Mouse (Mus musculus) hindbrain, embryonic 15.5 days (tissue): ENCODE data around the gene Radil. TPM values are rescaled to one million over a fixed set of nuclear protein-coding genes. Genes with fewer than 3 reads are reported as not detected.

Source experiments
- ATAC-seq: fragments of 200-750 bp; cut with Nextera tagmentation; 2 replicates; pipeline ENCODE4 v1.8.0; 2017; ENCODE audit warnings: low read depth, moderate number of reproducible peaks, moderate TSS enrichment; ENCODE audit not compliant: low FRiP score
- H3K27ac ChIP-seq: fragments of 300-500 bp; sonication (generic); replicated peaks from 2 replicates; pipeline ENCODE4 v1.5.1; 2015; ENCODE audit warnings: mild to moderate bottlenecking, inconsistent platforms
- H3K27me3 ChIP-seq: fragments of 300-500 bp; sonication (generic); 2 replicates; pipeline ENCODE4 v1.6.1; 2015; ENCODE audit warnings: control low read depth, inconsistent platforms
- H3K36me3 ChIP-seq: fragments of 300-500 bp; sonication (generic); 2 replicates; pipeline ENCODE4 v1.6.1; 2015; ENCODE audit warnings: control low read depth, inconsistent platforms
- H3K4me1 ChIP-seq: fragments of 300-500 bp; sonication (generic); replicated peaks from 2 replicates; pipeline ENCODE4 v1.6.1; 2015; ENCODE audit warnings: control low read depth, inconsistent platforms
- H3K4me2 ChIP-seq: fragments of 300-500 bp; sonication (generic); 2 replicates; pipeline ENCODE4 v1.6.1; 2015; ENCODE audit warnings: moderate library complexity, mild to moderate bottlenecking, inconsistent platforms
- H3K4me3 ChIP-seq: fragments of 300-500 bp; sonication (generic); 2 replicates; pipeline ENCODE4 v1.5.1; 2015; ENCODE audit warnings: mild to moderate bottlenecking, inconsistent platforms
- H3K9ac ChIP-seq: fragments of 300-500 bp; sonication (generic); 2 replicates; pipeline ENCODE4 v1.6.1; 2015; ENCODE audit warnings: inconsistent platforms
- H3K9me3 ChIP-seq: fragments of 300-500 bp; sonication (generic); 2 replicates; pipeline ENCODE4 v1.6.1; 2016; ENCODE audit warnings: control low read depth, inconsistent platforms
- WGBS: fragments of 180-500 bp; shearing (Covaris S2); methylation state at CpG from one replicate; pipeline ENCODE4 v1.1.7; 2015; 5-methylcytosine and 5-hydroxymethylcytosine counted together
- polyA plus RNA-seq: library from polyadenylated mRNA; unstranded; fragments of >200 nt; fragmentation: Nextera tagmentation; extraction: Ambion mirVana; gene quantifications from 2 replicates; pipeline ENCODE4 v1.2.1, GENCODE M21; 2015

The Radil gene
- polyA plus RNA-seq, 1 experiment from 2014 or later = 23.2 TPM

DNA sequence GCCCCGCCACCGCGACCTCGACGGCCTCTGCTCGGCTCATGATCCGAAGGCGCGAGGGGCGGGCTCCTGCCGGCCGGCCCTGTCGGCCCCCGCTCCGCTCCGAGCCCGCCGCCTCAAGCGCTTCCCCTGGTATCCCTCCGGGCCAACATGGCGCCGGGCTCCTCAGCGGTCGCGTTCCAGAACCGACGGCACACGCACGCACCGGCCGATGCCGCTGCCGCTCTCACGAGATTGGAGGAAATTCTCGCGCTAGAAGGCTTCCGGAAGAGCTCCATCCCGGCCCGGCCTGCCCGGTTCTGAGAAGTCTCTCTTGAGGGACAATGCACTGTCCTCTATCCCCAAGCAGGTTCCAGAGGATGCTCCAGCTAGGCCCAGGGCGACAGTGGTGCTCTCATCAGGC lies 21.0 kb downstream of the Radil start, which contains the start of gene Papolb:
TSS of gene Papolb (minus strand) at position 162 of the 400 bp plus-strand sequence.
- Histone ChIP-seq H3K36me3 (peaks cover 9% of the 10 kb centered on the region), H3K4me1 (no peaks in the 10 kb centered on the region), H3K4me3 (no peak within 1 kb of the TSS), H3K9ac (no peak within 1 kb of the TSS), H3K27me3 (peaks cover 6% of the 10 kb centered on the region; the same call in 1 of the 2 replicates), H3K4me2 (peak within 1 kb of the TSS; percentile 21; the same call in 1 of the 2 replicates), H3K9me3 (no peaks in the 10 kb centered on the region), H3K27ac (no peak within 1 kb of the TSS)
- 42% methylated on average over 37 of the region's 41 CpGs for WGBS
- no peak for ATAC-seq

- Histone ChIP-seq H3K4me1 (no peaks in the 10 kb centered on the region), H3K4me3 (no peak overlapping the region), H3K36me3 (peaks cover 6% of the 10 kb centered on the region; the same call in 1 of the 2 replicates), H3K9me3 (no peaks in the 10 kb centered on the region), H3K4me2 (no peak overlapping the region), H3K9ac (no peak overlapping the region), H3K27me3 (no peaks in the 10 kb centered on the region), H3K27ac (no peak overlapping the region)
- 70% methylated on average over 8 of the region's 8 CpGs for WGBS
- ATAC-seq = no peak; the same call in 1 of the 2 replicates
Measured at GRCm38 (mm10) chr5:142524711-142525464, 26.0 kb downstream of the Radil start.

DNA sequence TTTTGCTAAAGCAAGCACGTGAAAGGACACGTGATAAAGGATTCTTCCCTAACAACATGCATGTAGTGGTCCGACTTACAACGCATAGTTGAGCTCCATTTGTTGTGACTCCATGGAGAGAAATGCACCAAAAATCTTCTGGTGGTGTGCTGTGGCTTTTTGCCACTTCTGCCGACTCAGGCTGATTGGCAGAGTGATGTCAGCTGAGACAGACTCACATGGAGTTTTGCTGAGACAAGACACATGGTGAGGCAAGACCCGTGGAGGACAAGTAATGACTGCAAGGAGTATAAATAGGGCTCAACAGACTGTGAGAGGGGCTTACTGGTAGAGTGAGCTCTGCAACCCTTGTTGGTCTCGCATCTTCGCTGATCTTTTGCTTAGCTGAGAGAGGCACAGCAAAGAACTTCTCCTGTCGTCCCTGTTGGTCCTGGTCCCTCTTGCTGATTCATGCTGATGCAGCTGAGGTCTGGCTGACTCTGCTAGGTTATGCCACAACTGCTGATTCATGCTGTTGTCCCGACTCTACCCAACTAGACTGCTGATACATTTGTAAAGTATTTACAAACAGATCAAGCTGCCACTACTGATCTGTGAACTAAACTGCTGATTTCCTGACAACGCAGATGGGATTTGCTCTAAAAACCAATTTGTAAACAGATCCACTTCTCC lies 29.6 kb downstream of the Radil start:
- H3K27ac ChIP-seq = no peak overlapping the region
- no peak for ATAC-seq
- H3K9ac ChIP-seq = no peak overlapping the region
- WGBS = 89% methylated on average over 11 of the region's 11 CpGs
- H3K4me2 ChIP-seq = no peak overlapping the region
- H3K27me3 ChIP-seq = no peaks in the 10 kb centered on the region
- no peaks in the 10 kb centered on the region for H3K36me3 ChIP-seq
- H3K9me3 ChIP-seq = no peaks in the 10 kb centered on the region
- H3K4me3 ChIP-seq = no peak overlapping the region
- peaks cover 6% of the 10 kb centered on the region; the same call in 1 of the 2 replicates for H3K4me1 ChIP-seq

DNA sequence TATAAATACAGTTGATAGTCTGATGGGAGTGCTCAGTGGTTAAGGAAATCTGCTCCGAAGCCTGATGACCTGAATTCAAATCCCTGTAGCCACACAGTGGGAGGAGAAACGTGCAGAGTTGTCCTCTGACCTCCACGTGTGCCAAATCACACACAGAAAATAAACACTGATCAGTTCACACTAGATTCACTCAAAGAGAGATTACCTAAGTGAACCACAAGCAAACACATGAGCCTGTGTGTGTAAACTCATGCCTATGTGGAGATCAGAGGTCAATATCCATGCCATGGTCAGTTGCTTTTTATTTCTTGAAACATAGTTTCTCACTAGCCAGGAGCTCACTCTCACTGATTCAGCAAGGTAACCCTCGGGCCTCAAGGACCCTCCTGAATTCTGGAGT lies 30.5 kb downstream of the Radil start:
- Histone ChIP-seq H3K4me3 (no peak overlapping the region), H3K36me3 (no peaks in the 10 kb centered on the region), H3K4me2 (no peak overlapping the region), H3K27ac (no peak overlapping the region), H3K9ac (no peak overlapping the region), H3K9me3 (no peaks in the 10 kb centered on the region), H3K4me1 (peaks cover 6% of the 10 kb centered on the region; the same call in 1 of the 2 replicates), H3K27me3 (no peaks in the 10 kb centered on the region)
- no peak for ATAC-seq
- WGBS = 86% methylated on average over 4 of the region's 4 CpGs

GRCm38 (mm10) chr5:142518973-142519372 lies 31.9 kb downstream of the Radil start:
- H3K4me1 ChIP-seq = peaks cover 6% of the 10 kb centered on the region; the same call in 1 of the 2 replicates
- no peak overlapping the region for H3K4me2 ChIP-seq
- no peaks in the 10 kb centered on the region for H3K36me3 ChIP-seq
- no peak overlapping the region for H3K9ac ChIP-seq
- no peak overlapping the region for H3K4me3 ChIP-seq
- no peaks in the 10 kb centered on the region for H3K9me3 ChIP-seq
- WGBS = 66% methylated on average over 6 of the region's 6 CpGs
- H3K27me3 ChIP-seq = no peaks in the 10 kb centered on the region
- ATAC-seq = no peak
- no peak overlapping the region for H3K27ac ChIP-seq

DNA sequence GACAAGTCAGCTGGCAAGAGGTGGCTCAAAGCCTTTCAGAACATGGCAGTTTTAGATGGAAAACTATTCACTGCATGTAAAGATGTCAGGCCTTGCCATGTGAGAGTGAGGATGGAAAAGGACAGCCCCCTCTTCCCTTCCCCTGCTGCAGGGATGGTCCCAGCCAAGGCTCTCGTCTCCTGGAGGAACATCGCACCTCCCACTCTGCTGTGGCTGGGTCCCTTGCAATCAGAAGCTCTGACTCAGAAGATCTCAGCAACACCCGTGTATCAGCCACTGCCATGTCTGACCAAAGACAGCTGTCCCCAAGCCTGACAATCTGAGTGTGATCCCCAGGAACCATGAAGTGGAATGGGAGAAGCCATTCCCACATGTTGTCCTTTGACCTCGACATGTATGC lies 38.8 kb downstream of the Radil start:
- H3K9me3 ChIP-seq = no peaks in the 10 kb centered on the region

DNA sequence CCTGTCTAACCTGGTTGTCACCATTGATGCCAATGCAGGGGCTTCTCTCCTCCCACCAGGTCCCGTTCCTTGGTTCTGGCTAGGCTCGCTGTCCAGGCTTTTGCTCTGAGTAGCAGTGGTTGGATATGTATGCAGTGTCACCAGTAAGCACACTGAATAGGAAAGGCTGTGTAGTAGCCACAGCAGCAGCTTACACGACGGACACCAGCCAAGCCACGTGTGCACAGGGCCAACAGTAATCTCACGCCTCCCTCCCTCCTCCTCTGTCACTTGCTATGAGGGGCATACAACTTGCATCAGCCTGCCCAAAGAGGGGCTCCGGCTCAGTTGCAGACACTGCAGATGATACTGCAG lies 40.9 kb downstream of the Radil start:
- Histone ChIP-seq H3K27me3 (no peaks in the 10 kb centered on the region), H3K36me3 (no peaks in the 10 kb centered on the region), H3K4me1 (peaks cover 30% of the 10 kb centered on the region), H3K9ac (peak overlapping the region; percentile 67; the same call in 1 of the 2 replicates), H3K4me3 (no peak overlapping the region), H3K9me3 (no peaks in the 10 kb centered on the region), H3K4me2 (peak overlapping the region; percentile 59; the same call in 1 of the 2 replicates), H3K27ac (peak overlapping the region; percentile 88)
- WGBS = 41% methylated on average over 7 of the region's 7 CpGs
- peak; percentile 55; the same call in 1 of the 2 replicates for ATAC-seq

More for the DNA sequence above, 38.8 kb downstream of the Radil start:
- WGBS = 82% methylated on average over 4 of the region's 4 CpGs
- H3K9ac ChIP-seq = no peak overlapping the region
- H3K27ac ChIP-seq = no peak overlapping the region
- ATAC-seq = no peak
- no peak overlapping the region for H3K4me3 ChIP-seq
- no peaks in the 10 kb centered on the region for H3K36me3 ChIP-seq
- no peak overlapping the region for H3K4me2 ChIP-seq
- H3K4me1 ChIP-seq = peaks cover 31% of the 10 kb centered on the region
- H3K27me3 ChIP-seq = no peaks in the 10 kb centered on the region

DNA sequence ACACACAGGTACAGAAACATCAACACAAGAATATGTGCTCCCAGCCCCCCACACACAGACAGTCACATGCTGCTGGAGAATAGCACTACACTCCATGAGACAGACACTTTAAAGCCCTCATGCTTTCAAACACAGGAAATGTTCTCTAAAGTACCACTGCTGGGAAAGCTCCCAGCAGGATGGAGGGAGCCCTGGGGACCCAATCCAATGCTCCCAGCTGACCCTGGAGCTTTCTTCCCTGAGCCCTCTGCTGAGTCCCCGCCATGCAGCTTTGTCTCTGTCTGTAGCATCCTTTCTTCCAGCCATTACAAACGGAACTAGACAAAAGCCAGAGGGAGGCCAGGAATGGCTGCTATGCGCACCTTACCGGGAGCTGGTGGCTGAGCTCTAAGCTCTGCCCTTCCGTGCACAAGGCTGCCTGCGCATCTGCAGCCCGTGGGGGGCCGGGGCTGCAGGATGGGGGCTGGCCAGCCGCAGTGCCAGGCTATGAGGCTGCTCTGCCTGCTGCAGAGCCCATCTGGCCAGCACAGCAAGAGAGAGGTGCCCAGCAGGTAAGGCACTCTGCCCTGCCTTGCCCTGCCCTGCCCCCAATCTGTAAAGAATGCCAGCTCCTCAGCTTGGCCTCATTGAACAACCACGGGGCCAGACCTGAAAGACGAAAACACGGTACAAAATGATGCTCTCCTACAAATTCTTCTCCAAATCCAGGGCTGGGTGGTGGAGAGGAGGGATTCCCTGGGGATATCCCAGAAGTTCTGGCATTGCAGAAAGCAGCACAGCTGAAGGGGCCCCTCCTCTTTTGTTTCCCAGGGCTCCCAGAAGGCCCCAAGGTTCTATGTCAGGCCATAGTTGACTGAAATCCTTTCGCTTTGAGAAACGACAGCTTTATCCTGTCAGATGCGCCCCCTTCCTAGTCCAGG lies 41.5 kb downstream of the Radil start:
- peaks cover 30% of the 10 kb centered on the region for H3K4me1 ChIP-seq
- peak overlapping the region; percentile 67 for H3K9ac ChIP-seq
- ATAC-seq = peak; percentile 57
- no peaks in the 10 kb centered on the region for H3K9me3 ChIP-seq
- H3K36me3 ChIP-seq = no peaks in the 10 kb centered on the region
- H3K4me2 ChIP-seq = peak overlapping the region; percentile 59
- no peaks in the 10 kb centered on the region for H3K27me3 ChIP-seq
- H3K4me3 ChIP-seq = peak overlapping the region; percentile 34
- 10% methylated on average over 15 of the region's 15 CpGs for WGBS
- peak overlapping the region; percentile 88 for H3K27ac ChIP-seq

DNA sequence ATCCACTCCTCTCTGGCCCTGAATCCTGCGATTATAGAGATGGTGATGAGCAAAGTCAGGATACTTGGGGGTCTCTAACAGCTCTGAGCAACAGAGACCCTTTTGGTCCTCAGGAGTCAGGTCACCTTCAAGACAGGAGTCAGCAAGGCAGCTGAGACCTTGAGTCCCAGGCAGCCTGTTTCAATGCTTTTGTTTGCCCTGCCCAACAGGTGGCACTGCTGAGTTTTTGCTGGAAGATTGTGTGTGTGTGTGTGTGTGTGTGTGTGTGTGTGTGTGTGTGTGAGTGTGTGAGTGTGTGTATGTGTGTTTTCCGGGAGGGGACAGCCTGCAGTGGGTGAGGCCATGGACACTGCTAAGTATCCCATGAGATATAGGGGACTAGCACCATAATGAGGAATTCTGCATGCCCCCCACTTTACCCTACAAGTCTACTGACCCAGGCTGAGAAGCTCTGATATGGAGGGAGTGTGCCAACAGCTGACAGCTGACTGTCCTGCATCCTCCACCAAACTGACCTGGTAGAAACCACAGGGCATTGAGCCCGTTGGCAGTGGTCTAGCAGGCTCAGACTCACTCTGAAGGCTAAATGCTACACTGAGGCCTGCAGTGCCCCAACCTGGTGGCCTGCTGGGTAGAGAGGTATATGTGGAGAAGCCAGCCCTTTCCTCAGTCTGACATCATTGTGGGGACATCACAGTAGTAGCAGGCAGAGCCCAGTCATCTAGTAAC lies 45.0 kb downstream of the Radil start:
- Histone ChIP-seq H3K36me3 (no peaks in the 10 kb centered on the region), H3K4me3 (no peak overlapping the region), H3K4me2 (no peak overlapping the region), H3K9me3 (no peaks in the 10 kb centered on the region), H3K27me3 (no peaks in the 10 kb centered on the region), H3K27ac (no peak overlapping the region), H3K9ac (no peak overlapping the region), H3K4me1 (peaks cover 30% of the 10 kb centered on the region)
- ATAC-seq = no peak
- 78% methylated on average over 3 of the region's 3 CpGs for WGBS

- WGBS = 82% methylated on average over 3 of the region's 3 CpGs
- no peaks in the 10 kb centered on the region for H3K9me3 ChIP-seq
- no peak overlapping the region for H3K9ac ChIP-seq
- peaks cover 18% of the 10 kb centered on the region for H3K4me1 ChIP-seq
- no peak overlapping the region for H3K4me3 ChIP-seq
- no peaks in the 10 kb centered on the region for H3K36me3 ChIP-seq
- H3K4me2 ChIP-seq = no peak overlapping the region
- ATAC-seq = no peak
- no peak overlapping the region for H3K27ac ChIP-seq
- no peaks in the 10 kb centered on the region for H3K27me3 ChIP-seq
Measured at GRCm38 (mm10) chr5:142504175-142504574, 46.7 kb downstream of the Radil start.

GRCm38 (mm10) chr5:142502414-142502813 lies 48.5 kb downstream of the Radil start:
- Histone ChIP-seq H3K9me3 (no peaks in the 10 kb centered on the region), H3K4me2 (no peak overlapping the region), H3K36me3 (no peaks in the 10 kb centered on the region), H3K9ac (no peak overlapping the region), H3K27me3 (no peaks in the 10 kb centered on the region), H3K4me3 (no peak overlapping the region), H3K27ac (no peak overlapping the region), H3K4me1 (0 out of 2 replicates have a peak, but pooled peaks cover 4% of the 10 kb centered on the region)
- ATAC-seq = peak; percentile 84
- WGBS = 4% methylated on average over 3 of the region's 3 CpGs
